Mouse (Mus musculus) hindbrain, embryonic 14.5 days (tissue): ENCODE data around the gene Pacsin1. TPM values are rescaled to one million over a fixed set of nuclear protein-coding genes. Genes with fewer than 3 reads are reported as not detected.

Experiments
- ATAC-seq: fragments of 200-750 bp; cut with Nextera tagmentation; 2 replicates; pipeline ENCODE4 v1.8.0; 2017; ENCODE audit warnings: moderate number of reproducible peaks, mild to moderate bottlenecking, moderate TSS enrichment, moderate library complexity; ENCODE audit not compliant: low FRiP score
- DNase-seq: peaks from one replicate; pipeline ENCODE4 v3.0.0-alpha.2; 2015; ENCODE audit warnings: low spot score
- H3K27ac ChIP-seq: fragments of 300-500 bp; sonication (generic); 2 replicates; pipeline ENCODE4 v1.5.1; 2014; ENCODE audit warnings: mild to moderate bottlenecking, moderate library complexity
- H3K27me3 ChIP-seq: fragments of 300-500 bp; sonication (generic); 2 replicates; pipeline ENCODE4 v1.6.1; 2014; ENCODE audit warnings: mild to moderate bottlenecking, low read length, mixed read lengths; ENCODE audit not compliant: control insufficient read depth, insufficient read depth
- H3K36me3 ChIP-seq: fragments of 300-500 bp; sonication (generic); replicated peaks from 2 replicates; pipeline ENCODE4 v1.6.1; 2014; ENCODE audit not compliant: control insufficient read depth, insufficient read depth
- H3K4me1 ChIP-seq: fragments of 300-500 bp; sonication (generic); replicated peaks from 2 replicates; pipeline ENCODE4 v1.6.1; 2014; ENCODE audit warnings: antibody characterized with exemption, low read length, mixed read lengths; ENCODE audit not compliant: control insufficient read depth, insufficient read depth
- H3K4me2 ChIP-seq: fragments of 300-500 bp; sonication (generic); replicated peaks from 2 replicates; pipeline ENCODE4 v1.6.1; 2014; ENCODE audit warnings: mild to moderate bottlenecking, moderate library complexity
- H3K4me3 ChIP-seq: fragments of 300-500 bp; sonication (generic); replicated peaks from 2 replicates; pipeline ENCODE4 v1.5.1; 2014; ENCODE audit warnings: mild to moderate bottlenecking, low read length
- H3K9ac ChIP-seq: fragments of 300-500 bp; sonication (generic); 2 replicates; pipeline ENCODE4 v1.6.1; 2014
- H3K9me3 ChIP-seq: fragments of 300-500 bp; sonication (generic); 2 replicates; pipeline ENCODE4 v1.6.1; 2016; ENCODE audit warnings: low read length; ENCODE audit not compliant: control insufficient read depth
- WGBS: fragments of 180-500 bp; shearing (Covaris S2); extraction: QIAGEN DNeasy Blood & Tissue Kit; methylation state at CpG from one replicate; pipeline ENCODE4 v1.1.7; 2014; 5-methylcytosine and 5-hydroxymethylcytosine counted together
- polyA plus RNA-seq: library from polyadenylated mRNA; unstranded; fragments of >200 nt; fragmentation: Nextera tagmentation; extraction: Ambion mirVana; gene quantifications from 2 replicates; pipeline ENCODE4 v1.2.1, GENCODE M21; 2014

Pacsin1 gene
- polyA plus RNA-seq, 1 experiment from 2014 or later = 44.5 TPM

DNA sequence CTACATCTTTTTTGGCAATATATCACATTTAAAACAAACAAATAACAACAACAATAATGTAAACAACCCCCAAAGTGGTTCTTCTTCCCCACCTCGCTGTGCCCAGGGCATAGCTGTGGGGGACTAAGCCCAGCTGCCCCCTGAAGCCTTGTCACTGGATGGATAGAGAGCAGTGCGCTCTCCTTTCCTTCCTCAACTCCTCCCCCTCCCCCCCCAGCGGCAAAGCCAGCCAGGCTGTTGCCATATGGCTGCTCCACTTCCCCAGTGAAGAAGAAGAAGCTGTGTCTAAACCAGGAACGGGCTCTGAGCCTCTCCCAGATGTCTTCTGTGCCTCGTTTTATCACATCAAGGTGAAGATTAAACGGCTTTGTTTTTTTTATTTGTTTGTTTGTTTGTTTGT is 12.2 kb upstream of the Pacsin1 start:
- no peaks in the 10 kb centered on the region for H3K9me3 ChIP-seq
- H3K4me1 ChIP-seq = peaks cover 5% of the 10 kb centered on the region; the same call in 1 of the 2 replicates
- H3K27ac ChIP-seq = peak overlapping the region; percentile 73
- WGBS = 31% methylated on average over 6 of the region's 6 CpGs
- ATAC-seq (no peak), DNase-seq (no peak)
- no peak overlapping the region for H3K9ac ChIP-seq
- no peaks in the 10 kb centered on the region for H3K36me3 ChIP-seq
- no peaks in the 10 kb centered on the region for H3K27me3 ChIP-seq
- H3K4me3 ChIP-seq = no peak overlapping the region
- H3K4me2 ChIP-seq = peak overlapping the region; percentile 6

DNA sequence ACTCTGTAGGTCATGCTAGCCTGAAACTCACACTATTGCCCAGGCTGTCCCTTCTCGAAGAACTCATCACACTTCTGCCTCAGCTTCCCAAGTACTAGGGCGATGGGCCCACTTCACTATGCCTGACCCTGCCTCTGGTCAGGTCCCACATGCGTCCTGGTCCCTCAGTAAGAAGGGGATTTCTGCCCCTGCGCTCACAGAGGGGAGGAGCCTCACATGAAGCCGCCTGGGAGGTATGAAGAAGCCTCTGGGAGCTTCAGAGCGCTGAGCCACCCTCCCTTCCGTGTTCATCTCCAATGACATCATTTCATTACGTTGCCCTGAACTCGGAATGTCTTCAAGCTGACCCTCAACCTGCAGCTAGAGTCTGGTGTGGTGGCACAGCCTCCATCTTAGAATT is 11.6 kb upstream of the Pacsin1 start:
- Histone ChIP-seq H3K9me3 (no peaks in the 10 kb centered on the region), H3K27ac (peak overlapping the region; percentile 73), H3K9ac (no peak overlapping the region), H3K27me3 (no peaks in the 10 kb centered on the region), H3K4me1 (peaks cover 5% of the 10 kb centered on the region; the same call in 1 of the 2 replicates), H3K4me2 (no peak overlapping the region), H3K36me3 (no peaks in the 10 kb centered on the region), H3K4me3 (no peak overlapping the region)
- ATAC-seq (no peak), DNase-seq (no peak)
- WGBS = 86% methylated on average over 9 of the region's 9 CpGs

DNA sequence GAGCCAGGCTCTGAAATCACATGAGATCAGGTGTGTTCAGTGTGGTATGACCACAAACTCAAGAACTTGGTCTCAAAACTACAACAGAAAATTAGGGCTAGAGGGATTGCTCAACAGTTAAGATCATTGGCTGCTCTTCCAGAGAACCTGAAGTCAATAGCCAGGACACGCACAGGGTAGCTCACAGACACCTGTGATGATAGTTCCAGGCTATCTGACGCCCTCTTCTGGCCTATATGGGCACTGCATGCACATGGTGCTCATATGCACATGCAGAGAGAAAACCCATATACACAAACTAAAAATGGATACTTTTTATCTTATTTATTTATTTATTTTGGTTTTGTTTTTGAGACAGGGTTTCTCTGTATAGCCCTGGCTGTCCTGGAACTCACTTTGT is 10.7 kb upstream of the Pacsin1 start:
- no peak for ATAC-seq
- no peak for DNase-seq
- Histone ChIP-seq H3K4me3 (no peak overlapping the region), H3K4me1 (peaks cover 5% of the 10 kb centered on the region; the same call in 1 of the 2 replicates), H3K9ac (no peak overlapping the region), H3K27ac (no peak overlapping the region), H3K36me3 (no peaks in the 10 kb centered on the region), H3K9me3 (no peaks in the 10 kb centered on the region), H3K27me3 (no peaks in the 10 kb centered on the region), H3K4me2 (no peak overlapping the region)
- WGBS = 41% methylated on average over 2 of the region's 2 CpGs

DNA sequence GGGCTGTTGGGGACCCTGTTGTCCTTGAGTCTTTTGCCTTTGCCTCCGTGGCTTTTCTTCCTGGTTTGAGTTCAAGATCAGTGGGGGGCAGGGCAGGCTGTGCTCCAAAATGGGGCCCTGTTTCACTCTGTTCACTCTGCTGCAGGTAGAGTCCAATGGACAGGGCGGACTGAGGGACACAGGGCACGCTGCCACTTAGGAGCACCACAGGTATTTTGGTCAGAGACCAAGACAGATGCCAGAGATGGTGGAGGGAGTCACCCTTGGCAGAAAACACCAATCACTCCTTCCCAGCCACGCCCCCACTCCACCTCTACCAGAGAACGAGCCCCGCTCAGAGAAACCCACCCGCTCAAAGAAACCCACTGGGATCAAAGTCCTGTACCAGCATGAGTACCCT is 9.5 kb upstream of the Pacsin1 start:
- DNase-seq = no peak
- no peaks in the 10 kb centered on the region for H3K27me3 ChIP-seq
- no peak overlapping the region for H3K4me3 ChIP-seq
- H3K4me1 ChIP-seq = peaks cover 5% of the 10 kb centered on the region; the same call in 1 of the 2 replicates
- ATAC-seq = no peak
- no peak overlapping the region for H3K27ac ChIP-seq
- H3K9ac ChIP-seq = no peak overlapping the region
- no peaks in the 10 kb centered on the region for H3K9me3 ChIP-seq
- H3K36me3 ChIP-seq = no peaks in the 10 kb centered on the region
- WGBS = 59% methylated on average over 7 of the region's 7 CpGs
- H3K4me2 ChIP-seq = no peak overlapping the region

DNA sequence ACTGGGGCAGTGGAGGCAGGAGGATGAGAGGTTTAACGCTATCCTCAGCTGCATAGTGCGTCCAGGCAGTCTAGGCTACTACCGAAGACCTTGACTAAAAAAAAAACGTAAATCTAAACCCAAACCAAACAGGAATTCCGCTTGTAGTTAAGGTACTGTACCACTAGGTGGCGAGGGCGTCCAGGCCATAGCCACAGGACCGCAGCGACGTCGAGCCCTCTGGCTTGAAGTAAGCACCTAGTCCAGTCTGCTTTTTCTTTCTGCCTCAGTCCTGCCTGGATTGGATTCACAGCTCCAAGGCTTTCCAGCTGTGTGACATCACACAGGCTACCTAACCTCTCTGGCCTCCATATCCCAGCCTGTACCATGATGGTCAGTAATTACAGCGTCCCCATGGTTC is 5.1 kb upstream of the Pacsin1 start:
- Histone ChIP-seq H3K4me2 (no peak overlapping the region), H3K9ac (no peak overlapping the region), H3K27me3 (no peaks in the 10 kb centered on the region), H3K36me3 (no peaks in the 10 kb centered on the region), H3K4me3 (no peak overlapping the region), H3K27ac (no peak overlapping the region), H3K4me1 (peaks cover 5% of the 10 kb centered on the region; the same call in 1 of the 2 replicates), H3K9me3 (no peaks in the 10 kb centered on the region)
- WGBS = 13% methylated on average over 12 of the region's 12 CpGs
- ATAC-seq = no peak
- DNase-seq = peak; percentile 61

DNA sequence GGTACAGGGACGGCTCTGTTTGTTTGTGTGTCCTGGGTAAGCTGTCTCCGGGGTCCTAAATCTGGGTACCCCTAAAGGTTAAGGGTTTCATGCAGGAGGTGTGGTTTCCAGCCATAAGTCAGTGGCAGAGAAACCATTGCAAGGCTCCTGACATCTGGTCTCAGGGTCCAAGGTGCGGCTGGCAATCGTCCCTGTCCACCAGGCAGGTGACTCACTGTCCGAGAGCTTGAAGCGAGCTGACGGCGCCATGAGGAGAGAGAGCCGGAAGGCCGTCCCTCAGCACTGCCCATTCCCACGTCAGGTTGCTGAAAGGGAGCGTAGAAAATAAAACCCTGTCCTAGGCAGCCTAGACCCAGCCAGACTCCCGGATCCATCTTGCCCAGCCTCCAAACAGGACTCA is 4.7 kb upstream of the Pacsin1 start:
- no peaks in the 10 kb centered on the region for H3K27me3 ChIP-seq
- no peak overlapping the region for H3K4me3 ChIP-seq
- ATAC-seq (no peak), DNase-seq (no peak)
- no peak overlapping the region for H3K27ac ChIP-seq
- H3K4me1 ChIP-seq = peaks cover 5% of the 10 kb centered on the region; the same call in 1 of the 2 replicates
- no peak overlapping the region for H3K4me2 ChIP-seq
- no peaks in the 10 kb centered on the region for H3K36me3 ChIP-seq
- WGBS = 83% methylated on average over 13 of the region's 13 CpGs
- no peaks in the 10 kb centered on the region for H3K9me3 ChIP-seq
- H3K9ac ChIP-seq = no peak overlapping the region

DNA sequence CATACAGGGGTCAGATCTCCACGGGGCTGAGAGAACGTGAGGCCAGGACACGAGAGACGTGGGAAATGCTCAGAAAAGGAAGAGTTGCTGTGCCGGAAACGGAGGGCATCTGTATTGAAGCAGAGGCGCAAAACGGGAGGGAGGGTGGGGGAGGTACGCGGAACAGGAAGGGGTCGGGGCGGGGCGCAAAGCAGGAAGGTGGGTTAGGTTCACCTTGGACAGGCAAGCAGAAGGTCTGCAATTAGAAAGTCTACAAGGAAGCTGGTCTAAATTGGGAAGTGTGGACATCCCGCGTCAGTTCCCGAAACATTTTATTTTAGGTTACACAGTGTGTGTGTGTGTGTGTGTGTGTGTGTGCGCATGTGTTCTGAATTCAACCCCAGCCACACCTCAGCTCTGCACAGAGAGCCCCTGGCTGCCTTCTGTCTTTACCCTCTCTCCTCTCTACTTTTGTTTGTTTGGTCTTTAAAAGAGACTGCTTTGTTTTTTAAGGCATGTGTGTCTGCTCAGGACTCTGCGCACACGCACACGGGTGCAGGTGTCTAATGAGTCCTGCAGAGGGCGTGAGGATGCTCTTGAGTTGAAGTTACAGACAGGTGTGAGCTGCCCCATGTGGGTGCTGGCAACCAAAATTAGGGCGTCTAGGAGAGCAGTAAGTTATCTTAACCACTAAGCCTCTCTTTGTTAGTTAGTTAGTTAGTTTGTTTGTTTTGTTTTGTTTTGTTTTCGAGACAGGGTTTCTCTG is 3.1 kb upstream of the Pacsin1 start:
- no peaks in the 10 kb centered on the region for H3K9me3 ChIP-seq

DNA sequence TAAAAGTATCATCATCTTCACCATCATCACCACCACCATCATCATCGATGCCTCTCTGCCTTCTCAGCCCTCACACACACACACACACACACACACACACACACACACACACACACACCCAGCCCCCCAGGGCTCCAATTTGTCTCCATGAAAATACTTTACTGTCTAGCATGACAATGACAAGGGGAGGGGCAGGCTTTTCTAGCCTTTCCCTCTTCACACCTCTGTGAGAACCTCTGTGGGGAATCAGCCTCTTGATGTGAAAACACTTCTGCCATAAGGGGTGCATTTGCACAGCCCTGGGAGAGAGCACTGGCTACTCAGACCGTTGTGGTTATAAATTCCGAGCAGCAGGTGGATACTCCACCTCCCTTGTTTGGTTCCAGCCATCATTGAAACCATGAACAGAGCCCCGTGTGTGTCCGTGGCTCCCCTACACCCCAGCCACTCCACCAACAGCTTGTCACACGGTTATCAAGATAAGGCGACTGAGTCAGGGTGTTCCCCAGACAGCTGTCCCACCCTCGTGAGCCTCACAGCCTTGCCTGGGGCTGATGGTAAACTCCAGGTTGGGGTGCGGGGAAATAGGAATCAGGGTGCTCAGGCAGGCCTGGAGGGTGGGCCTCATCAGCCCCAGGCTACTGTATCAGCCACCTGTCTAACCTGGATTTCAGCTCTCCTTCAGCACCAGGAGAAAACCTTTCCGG is 1.9 kb upstream of the Pacsin1 start:
- no peak overlapping the region for H3K9ac ChIP-seq
- no peaks in the 10 kb centered on the region for H3K36me3 ChIP-seq
- no peak overlapping the region for H3K27ac ChIP-seq
- H3K4me2 ChIP-seq = no peak overlapping the region
- no peak overlapping the region for H3K4me3 ChIP-seq
- no peaks in the 10 kb centered on the region for H3K9me3 ChIP-seq
- H3K4me1 ChIP-seq = peaks cover 10% of the 10 kb centered on the region; the same call in 1 of the 2 replicates
- no peaks in the 10 kb centered on the region for H3K27me3 ChIP-seq
- no peak for ATAC-seq
- no peak for DNase-seq
- WGBS = 73% methylated on average over 10 of the region's 10 CpGs

More for the DNA sequence above, 3.1 kb upstream of the Pacsin1 start:
- DNase-seq = no peak
- Histone ChIP-seq H3K4me2 (no peak overlapping the region), H3K36me3 (no peaks in the 10 kb centered on the region), H3K27me3 (no peaks in the 10 kb centered on the region), H3K9ac (no peak overlapping the region), H3K4me1 (peaks cover 10% of the 10 kb centered on the region; the same call in 1 of the 2 replicates), H3K4me3 (no peak overlapping the region), H3K27ac (no peak overlapping the region)
- 82% methylated on average over 23 of the region's 23 CpGs for WGBS
- ATAC-seq = no peak

DNA sequence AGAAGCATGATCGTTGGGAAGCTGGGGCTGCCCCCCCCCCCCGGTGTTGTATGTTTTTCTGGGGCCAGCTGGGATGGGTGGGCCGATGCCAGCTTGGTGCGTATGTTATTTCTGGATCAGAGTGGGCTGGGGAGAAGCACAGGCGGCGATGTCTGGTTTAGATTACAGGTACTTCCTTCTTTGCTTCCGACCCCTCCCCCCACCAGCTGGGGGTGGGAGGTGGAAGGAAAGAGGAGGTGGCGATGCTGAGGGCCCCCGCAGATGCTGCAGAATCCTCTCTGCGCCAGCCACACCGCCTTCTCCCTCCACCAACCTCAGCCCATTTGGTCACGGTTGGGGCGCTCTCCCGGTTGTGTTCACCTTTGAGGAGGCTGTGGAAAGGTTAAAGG is 696 bp downstream of the Pacsin1 start:
- Histone ChIP-seq H3K9me3 (no peaks in the 10 kb centered on the region), H3K4me1 (peaks cover 10% of the 10 kb centered on the region; the same call in 1 of the 2 replicates), H3K27ac (peak overlapping the region; percentile 62; the same call in 1 of the 2 replicates), H3K4me3 (peak overlapping the region; percentile 75), H3K9ac (peak overlapping the region; percentile 82), H3K36me3 (no peaks in the 10 kb centered on the region), H3K4me2 (peak overlapping the region; percentile 83), H3K27me3 (no peaks in the 10 kb centered on the region)
- ATAC-seq (no peak; the same call in 1 of the 2 replicates), DNase-seq (no peak)
- WGBS = 3% methylated on average over 14 of the region's 14 CpGs
